Mouse (Mus musculus): Measurements from ENCODE around the gene Schip1. TPM values are rescaled to one million over a fixed set of nuclear protein-coding genes. Genes with fewer than 3 reads are reported as not detected.

Gene Schip1
- polyA plus RNA-seq, 1 experiment from 2014 or later, result 76.9 TPM

- WGBS, result 2% methylated on average over 10 of the region's 10 CpGs
- no peak overlapping the region for H3K27ac ChIP-seq (ENCODE audit: low read depth, low read length)
- DNase-seq (ENCODE audit: low spot score) (no peak), ATAC-seq (replicated peaks; ENCODE audit: low FRiP score) (0 out of 2 replicates have a peak, but pooled peaks have one; percentile 21)
- H3K4me1 ChIP-seq (replicated peaks; ENCODE audit: control insufficient read depth, insufficient read depth, low read length), result peaks cover 7% of the 10 kb centered on the region; the same call in 1 of the 2 replicates
- H3K4me3 ChIP-seq (ENCODE audit: low read depth, low read length), result no peak overlapping the region
- H3K36me3 ChIP-seq (ENCODE audit: control insufficient read depth, insufficient read depth, low read length), result no peaks in the 10 kb centered on the region
- H3K9ac ChIP-seq (ENCODE audit: low read length), result peak overlapping the region; percentile 30; the same call in 1 of the 2 replicates
- no peaks in the 10 kb centered on the region for H3K9me3 ChIP-seq (ENCODE audit: control insufficient read depth, low read length)
- H3K27me3 ChIP-seq (ENCODE audit: control insufficient read depth, insufficient read depth, low read length), result no peaks in the 10 kb centered on the region
- H3K4me2 ChIP-seq (ENCODE audit: low read depth, low read length, severe bottlenecking), result peak overlapping the region; percentile 43
Measured at GRCm38 (mm10) chr3:68467941-68468687, 403.5 kb downstream of the Schip1 start.

GRCm38 (mm10) chr3:68469643-68470042, 405.0 kb downstream of the Schip1 start:
- H3K4me3 ChIP-seq (ENCODE audit: low read depth, low read length), result no peak overlapping the region
- no peak overlapping the region for H3K27ac ChIP-seq (ENCODE audit: low read depth, low read length)
- no peaks in the 10 kb centered on the region for H3K27me3 ChIP-seq (ENCODE audit: control insufficient read depth, insufficient read depth, low read length)
- H3K36me3 ChIP-seq (ENCODE audit: control insufficient read depth, insufficient read depth, low read length), result no peaks in the 10 kb centered on the region
- ATAC-seq (replicated peaks; ENCODE audit: low FRiP score) (no peak), DNase-seq (ENCODE audit: low spot score) (no peak)
- 86% methylated on average over 1 of the region's 1 CpGs for WGBS
- H3K9me3 ChIP-seq (ENCODE audit: control insufficient read depth, low read length), result no peaks in the 10 kb centered on the region
- no peak overlapping the region for H3K4me2 ChIP-seq (ENCODE audit: low read depth, low read length, severe bottlenecking)
- peaks cover 7% of the 10 kb centered on the region; the same call in 1 of the 2 replicates for H3K4me1 ChIP-seq (replicated peaks; ENCODE audit: control insufficient read depth, insufficient read depth, low read length)
- no peak overlapping the region for H3K9ac ChIP-seq (ENCODE audit: low read length)

- 69% methylated on average over 3 of the region's 3 CpGs for WGBS
- H3K27me3 ChIP-seq (ENCODE audit: control insufficient read depth, insufficient read depth, low read length), result no peaks in the 10 kb centered on the region
- peaks cover 7% of the 10 kb centered on the region; the same call in 1 of the 2 replicates for H3K4me1 ChIP-seq (replicated peaks; ENCODE audit: control insufficient read depth, insufficient read depth, low read length)
- H3K4me2 ChIP-seq (ENCODE audit: low read depth, low read length, severe bottlenecking), result no peak overlapping the region
- no peak overlapping the region for H3K9ac ChIP-seq (ENCODE audit: low read length)
- ATAC-seq (replicated peaks; ENCODE audit: low FRiP score), result no peak
- H3K4me3 ChIP-seq (ENCODE audit: low read depth, low read length), result no peak overlapping the region
- H3K9me3 ChIP-seq (ENCODE audit: control insufficient read depth, low read length), result no peaks in the 10 kb centered on the region
- no peaks in the 10 kb centered on the region for H3K36me3 ChIP-seq (ENCODE audit: control insufficient read depth, insufficient read depth, low read length)
- H3K27ac ChIP-seq (ENCODE audit: low read depth, low read length), result no peak overlapping the region
- DNase-seq (ENCODE audit: low spot score), result no peak
Measured at GRCm38 (mm10) chr3:68470061-68470460, 405.5 kb downstream of the Schip1 start.

GRCm38 (mm10) chr3:68470622-68471021, 406.0 kb downstream of the Schip1 start:
- peaks cover 7% of the 10 kb centered on the region; the same call in 1 of the 2 replicates for H3K4me1 ChIP-seq (replicated peaks; ENCODE audit: control insufficient read depth, insufficient read depth, low read length)
- no peak overlapping the region for H3K4me2 ChIP-seq (ENCODE audit: low read depth, low read length, severe bottlenecking)
- no peaks in the 10 kb centered on the region for H3K36me3 ChIP-seq (ENCODE audit: control insufficient read depth, insufficient read depth, low read length)
- no peak for ATAC-seq (replicated peaks; ENCODE audit: low FRiP score)
- no peaks in the 10 kb centered on the region for H3K9me3 ChIP-seq (ENCODE audit: control insufficient read depth, low read length)
- H3K4me3 ChIP-seq (ENCODE audit: low read depth, low read length), result no peak overlapping the region
- H3K9ac ChIP-seq (ENCODE audit: low read length), result no peak overlapping the region
- WGBS, result 69% methylated on average over 5 of the region's 5 CpGs
- no peak overlapping the region for H3K27ac ChIP-seq (ENCODE audit: low read depth, low read length)
- DNase-seq (ENCODE audit: low spot score), result no peak
- H3K27me3 ChIP-seq (ENCODE audit: control insufficient read depth, insufficient read depth, low read length), result no peaks in the 10 kb centered on the region

DNA sequence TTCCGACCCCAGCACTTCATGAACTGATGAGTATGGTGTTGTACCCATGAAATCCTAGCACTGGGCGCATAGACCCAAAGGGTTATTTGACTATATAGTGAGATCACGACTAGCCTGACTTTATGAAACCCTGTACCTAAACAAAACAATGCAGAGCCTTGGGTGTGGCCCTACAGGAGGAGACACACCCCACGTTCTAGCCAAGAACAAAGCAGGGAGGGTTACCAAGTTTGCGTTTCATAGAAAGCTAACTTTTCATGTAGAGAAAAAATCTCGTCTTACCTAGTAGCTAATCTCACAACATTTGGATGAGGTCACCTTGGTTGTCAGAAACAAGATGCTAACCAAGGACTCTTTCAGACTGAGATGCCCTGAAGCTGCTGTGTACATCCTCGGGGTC, 411.7 kb downstream of the Schip1 start:
- no peak for ATAC-seq (replicated peaks; ENCODE audit: low FRiP score)
- WGBS, result 87% methylated on average over 7 of the region's 7 CpGs
- no peaks in the 10 kb centered on the region for H3K36me3 ChIP-seq (ENCODE audit: control insufficient read depth, insufficient read depth, low read length)

DNA sequence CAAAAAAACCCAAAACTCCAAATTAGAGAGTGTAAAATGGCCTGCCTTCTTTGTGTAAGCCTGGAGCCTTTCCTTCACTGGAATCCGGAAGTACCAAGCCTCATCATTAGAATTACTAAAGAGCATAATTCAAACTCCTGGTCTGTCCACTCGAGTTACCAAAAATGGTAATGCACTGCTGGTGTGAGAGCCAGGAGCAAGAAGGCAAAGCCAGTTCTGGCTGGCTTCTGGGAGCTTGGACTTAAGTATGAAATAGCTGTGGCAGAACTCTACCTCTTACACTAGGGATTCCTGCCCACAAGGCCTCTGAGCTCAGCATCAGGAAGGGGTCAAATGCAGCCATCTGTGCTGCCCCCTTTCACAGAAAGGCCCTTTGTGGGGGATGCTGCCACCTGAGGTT, 412.9 kb downstream of the Schip1 start:
- DNase-seq (ENCODE audit: low spot score) (no peak), ATAC-seq (replicated peaks; ENCODE audit: low FRiP score) (no peak)
- Histone ChIP-seq H3K9me3 (ENCODE audit: control insufficient read depth, low read length) (no peaks in the 10 kb centered on the region), H3K27me3 (ENCODE audit: control insufficient read depth, insufficient read depth, low read length) (no peaks in the 10 kb centered on the region), H3K4me1 (replicated peaks; ENCODE audit: control insufficient read depth, insufficient read depth, low read length) (no peaks in the 10 kb centered on the region), H3K36me3 (ENCODE audit: control insufficient read depth, insufficient read depth, low read length) (no peaks in the 10 kb centered on the region), H3K4me2 (ENCODE audit: low read depth, low read length, severe bottlenecking) (no peak overlapping the region), H3K4me3 (ENCODE audit: low read depth, low read length) (no peak overlapping the region), H3K27ac (ENCODE audit: low read depth, low read length) (no peak overlapping the region), H3K9ac (ENCODE audit: low read length) (no peak overlapping the region)
- 54% methylated on average over 2 of the region's 2 CpGs for WGBS

More for the DNA sequence above, 411.7 kb downstream of the Schip1 start:
- Histone ChIP-seq H3K27ac (ENCODE audit: low read depth, low read length) (no peak overlapping the region), H3K4me1 (replicated peaks; ENCODE audit: control insufficient read depth, insufficient read depth, low read length) (no peaks in the 10 kb centered on the region), H3K4me2 (ENCODE audit: low read depth, low read length, severe bottlenecking) (no peak overlapping the region), H3K4me3 (ENCODE audit: low read depth, low read length) (no peak overlapping the region), H3K9me3 (ENCODE audit: control insufficient read depth, low read length) (no peaks in the 10 kb centered on the region), H3K27me3 (ENCODE audit: control insufficient read depth, insufficient read depth, low read length) (no peaks in the 10 kb centered on the region), H3K9ac (ENCODE audit: low read length) (no peak overlapping the region)
- no peak for DNase-seq (ENCODE audit: low spot score)

DNA sequence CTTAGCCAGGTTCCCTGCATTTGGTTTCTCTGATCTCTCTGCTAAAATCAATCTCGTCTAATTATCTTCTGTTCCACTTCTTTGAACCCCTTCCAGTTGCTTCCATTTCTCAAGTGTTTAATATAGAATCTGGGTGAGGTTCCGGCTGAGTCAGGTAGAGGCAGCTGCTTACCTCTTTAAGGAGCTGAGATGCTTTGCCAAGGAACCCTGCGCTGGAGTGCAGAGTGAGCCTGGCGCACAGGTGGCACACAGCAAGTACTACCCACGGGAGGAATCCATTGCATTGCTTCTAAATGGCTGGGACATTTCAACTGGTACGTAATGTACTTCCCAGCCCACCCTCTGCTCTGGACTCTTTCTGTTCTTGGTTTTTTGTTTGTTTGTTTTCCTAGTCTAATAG, 414.7 kb downstream of the Schip1 start:
- no peak overlapping the region for H3K9ac ChIP-seq (ENCODE audit: low read length)
- no peak for DNase-seq (ENCODE audit: low spot score)
- H3K4me1 ChIP-seq (replicated peaks; ENCODE audit: control insufficient read depth, insufficient read depth, low read length), result no peaks in the 10 kb centered on the region
- WGBS, result 87% methylated on average over 6 of the region's 6 CpGs
- no peaks in the 10 kb centered on the region for H3K9me3 ChIP-seq (ENCODE audit: control insufficient read depth, low read length)
- H3K27ac ChIP-seq (ENCODE audit: low read depth, low read length), result no peak overlapping the region
- no peaks in the 10 kb centered on the region for H3K36me3 ChIP-seq (ENCODE audit: control insufficient read depth, insufficient read depth, low read length)
- no peaks in the 10 kb centered on the region for H3K27me3 ChIP-seq (ENCODE audit: control insufficient read depth, insufficient read depth, low read length)
- H3K4me3 ChIP-seq (ENCODE audit: low read depth, low read length), result no peak overlapping the region
- no peak overlapping the region for H3K4me2 ChIP-seq (ENCODE audit: low read depth, low read length, severe bottlenecking)
- no peak for ATAC-seq (replicated peaks; ENCODE audit: low FRiP score)

GRCm38 (mm10) chr3:68483517-68483916, 418.9 kb downstream of the Schip1 start:
- Histone ChIP-seq H3K27ac (ENCODE audit: low read depth, low read length) (no peak overlapping the region), H3K4me1 (replicated peaks; ENCODE audit: control insufficient read depth, insufficient read depth, low read length) (no peaks in the 10 kb centered on the region), H3K9ac (ENCODE audit: low read length) (no peak overlapping the region), H3K36me3 (ENCODE audit: control insufficient read depth, insufficient read depth, low read length) (no peaks in the 10 kb centered on the region), H3K27me3 (ENCODE audit: control insufficient read depth, insufficient read depth, low read length) (no peaks in the 10 kb centered on the region), H3K4me2 (ENCODE audit: low read depth, low read length, severe bottlenecking) (no peak overlapping the region), H3K4me3 (ENCODE audit: low read depth, low read length) (no peak overlapping the region), H3K9me3 (ENCODE audit: control insufficient read depth, low read length) (no peaks in the 10 kb centered on the region)
- WGBS, result 81% methylated on average over 3 of the region's 3 CpGs
- ATAC-seq (replicated peaks; ENCODE audit: low FRiP score) (no peak), DNase-seq (ENCODE audit: low spot score) (no peak)

DNA sequence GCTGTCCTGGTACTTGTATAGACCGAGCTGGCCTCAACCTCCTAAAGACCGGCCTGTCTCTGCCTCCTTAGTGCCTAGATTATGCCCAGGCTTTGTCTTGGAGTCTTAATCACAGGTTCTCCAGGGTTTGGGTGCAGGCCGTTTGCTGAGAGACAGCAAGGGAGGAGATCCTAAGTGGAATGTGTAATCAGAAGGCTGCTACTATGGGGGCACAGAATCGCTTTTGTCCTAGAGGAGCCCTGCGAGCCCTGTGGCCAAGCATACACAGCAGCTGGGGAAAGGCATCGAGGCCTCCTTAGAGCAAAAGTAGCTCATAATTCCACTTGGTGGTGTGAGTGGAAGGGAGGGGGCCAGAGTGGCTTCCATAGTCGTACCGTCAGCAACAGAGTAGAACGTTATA, 419.4 kb downstream of the Schip1 start:
- Histone ChIP-seq H3K4me3 (ENCODE audit: low read depth, low read length) (no peak overlapping the region), H3K36me3 (ENCODE audit: control insufficient read depth, insufficient read depth, low read length) (no peaks in the 10 kb centered on the region), H3K4me2 (ENCODE audit: low read depth, low read length, severe bottlenecking) (no peak overlapping the region), H3K27me3 (ENCODE audit: control insufficient read depth, insufficient read depth, low read length) (no peaks in the 10 kb centered on the region), H3K4me1 (replicated peaks; ENCODE audit: control insufficient read depth, insufficient read depth, low read length) (no peaks in the 10 kb centered on the region), H3K9ac (ENCODE audit: low read length) (no peak overlapping the region), H3K9me3 (ENCODE audit: control insufficient read depth, low read length) (no peaks in the 10 kb centered on the region), H3K27ac (ENCODE audit: low read depth, low read length) (no peak overlapping the region)
- no peak for DNase-seq (ENCODE audit: low spot score)
- WGBS, result 85% methylated on average over 9 of the region's 9 CpGs
- ATAC-seq (replicated peaks; ENCODE audit: low FRiP score), result no peak
